Mouse (Mus musculus) liver, embryonic 16.5 days (tissue): Measurements from ENCODE around the gene Reck. TPM values are rescaled to one million over a fixed set of nuclear protein-coding genes. Genes with fewer than 3 reads are reported as not detected.
A peak's percentile ranks its signal among the peaks of the same experiment; 100 is the strongest.

Experiments used
- ATAC-seq: fragments of 200-750 bp; cut with Nextera tagmentation; 2 replicates; pipeline ENCODE4 v1.8.0; 2017; ENCODE audit warnings: low read depth, mild to moderate bottlenecking, moderate number of reproducible peaks, moderate library complexity
- H3K27ac ChIP-seq: fragments of 300-500 bp; sonication (generic); 2 replicates; pipeline ENCODE4 v1.5.1; 2014; ENCODE audit warnings: mild to moderate bottlenecking, low read length
- H3K27me3 ChIP-seq: fragments of 300-500 bp; sonication (generic); 2 replicates; pipeline ENCODE4 v1.6.1; 2014; ENCODE audit warnings: low read depth, low read length, mixed read lengths; ENCODE audit not compliant: control insufficient read depth, insufficient read depth
- H3K36me3 ChIP-seq: fragments of 300-500 bp; sonication (generic); 2 replicates; pipeline ENCODE4 v1.6.1; 2014; ENCODE audit warnings: mild to moderate bottlenecking; ENCODE audit not compliant: control insufficient read depth, insufficient read depth
- H3K4me1 ChIP-seq: fragments of 300-500 bp; sonication (generic); 2 replicates; pipeline ENCODE4 v1.6.1; 2014; ENCODE audit warnings: low read depth, low read length, mixed read lengths; ENCODE audit not compliant: control insufficient read depth
- H3K4me2 ChIP-seq: fragments of 300-500 bp; sonication (generic); 2 replicates; pipeline ENCODE4 v1.6.1; 2014; ENCODE audit warnings: low read depth, low read length, mixed read lengths
- H3K4me3 ChIP-seq: fragments of 300-500 bp; sonication (generic); 2 replicates; pipeline ENCODE4 v1.5.1; 2014; ENCODE audit warnings: low read depth, mild to moderate bottlenecking, low read length
- H3K9ac ChIP-seq: fragments of 300-500 bp; sonication (generic); 2 replicates; pipeline ENCODE4 v1.6.1; 2014; ENCODE audit warnings: low read depth, low read length
- H3K9me3 ChIP-seq: fragments of 300-500 bp; sonication (generic); replicated peaks from 2 replicates; pipeline ENCODE4 v1.6.1; 2016; ENCODE audit warnings: low read length; ENCODE audit not compliant: control insufficient read depth
- WGBS: fragments of 180-500 bp; shearing (Covaris S2); extraction: QIAGEN DNeasy Blood & Tissue Kit; methylation state at CpG from one replicate; pipeline ENCODE4 v1.1.7; 2014; ENCODE audit not compliant: insufficient replicate concordance; 5-methylcytosine and 5-hydroxymethylcytosine counted together
- polyA plus RNA-seq: library from polyadenylated mRNA; unstranded; fragments of >200 nt; fragmentation: Nextera tagmentation; extraction: Ambion mirVana; gene quantifications from 2 replicates; pipeline ENCODE4 v1.2.1, GENCODE M21; 2015

The Reck gene
- polyA plus RNA-seq, 1 experiment from 2014 or later = 2.1 TPM

GRCm38 (mm10) chr4:43859886-43860285, 15.4 kb upstream of the Reck start:
- 71% methylated on average over 10 of the region's 10 CpGs for WGBS

GRCm38 (mm10) chr4:43860744-43861519, 14.4 kb upstream of the Reck start:
- Histone ChIP-seq H3K9me3 (no peaks in the 10 kb centered on the region), H3K27me3 (no peaks in the 10 kb centered on the region), H3K36me3 (no peaks in the 10 kb centered on the region), H3K4me2 (no peak overlapping the region), H3K4me1 (no peaks in the 10 kb centered on the region), H3K9ac (no peak overlapping the region), H3K4me3 (no peak overlapping the region), H3K27ac (no peak overlapping the region)
- no peak for ATAC-seq
- WGBS = 12% methylated on average over 14 of the region's 14 CpGs

More at GRCm38 (mm10) chr4:43859886-43860285, 15.4 kb upstream of the Reck start:
- Histone ChIP-seq H3K4me1 (no peaks in the 10 kb centered on the region), H3K27ac (no peak overlapping the region), H3K36me3 (no peaks in the 10 kb centered on the region), H3K27me3 (no peaks in the 10 kb centered on the region), H3K4me2 (no peak overlapping the region), H3K4me3 (no peak overlapping the region), H3K9me3 (no peaks in the 10 kb centered on the region), H3K9ac (no peak overlapping the region)
- ATAC-seq = no peak

GRCm38 (mm10) chr4:43863298-43863697, 12.0 kb upstream of the Reck start:
- WGBS = 42% methylated on average over 4 of the region's 4 CpGs
- H3K9me3 ChIP-seq = no peaks in the 10 kb centered on the region
- no peak for ATAC-seq

GRCm38 (mm10) chr4:43869821-43870220, 5.5 kb upstream of the Reck start:
- 72% methylated on average over 10 of the region's 10 CpGs for WGBS
- Histone ChIP-seq H3K9me3 (no peaks in the 10 kb centered on the region), H3K27ac (no peak overlapping the region), H3K27me3 (no peaks in the 10 kb centered on the region), H3K9ac (no peak overlapping the region), H3K36me3 (no peaks in the 10 kb centered on the region), H3K4me1 (no peaks in the 10 kb centered on the region), H3K4me3 (no peak overlapping the region), H3K4me2 (no peak overlapping the region)
- no peak for ATAC-seq

More at GRCm38 (mm10) chr4:43863298-43863697, 12.0 kb upstream of the Reck start:
- no peaks in the 10 kb centered on the region for H3K27me3 ChIP-seq
- no peak overlapping the region for H3K4me3 ChIP-seq
- no peak overlapping the region for H3K4me2 ChIP-seq
- H3K4me1 ChIP-seq = no peaks in the 10 kb centered on the region
- no peak overlapping the region for H3K27ac ChIP-seq
- no peaks in the 10 kb centered on the region for H3K36me3 ChIP-seq
- no peak overlapping the region for H3K9ac ChIP-seq

GRCm38 (mm10) chr4:43874501-43874900, 829 bp upstream of the Reck start:
- no peak overlapping the region for H3K4me3 ChIP-seq

GRCm38 (mm10) chr4:43875919-43876411, 635 bp downstream of the Reck start:
- WGBS = under 1% methylated on average over 20 of the region's 20 CpGs
- Histone ChIP-seq H3K27me3 (peaks cover 9% of the 10 kb centered on the region), H3K9ac (peak overlapping the region; percentile 30), H3K9me3 (no peaks in the 10 kb centered on the region), H3K4me2 (peak overlapping the region; percentile 74), H3K4me3 (peak overlapping the region; percentile 72), H3K4me1 (peaks cover 6% of the 10 kb centered on the region), H3K27ac (no peak overlapping the region), H3K36me3 (no peaks in the 10 kb centered on the region)
- peak; percentile 30 for ATAC-seq

More at GRCm38 (mm10) chr4:43874501-43874900, 829 bp upstream of the Reck start:
- no peak overlapping the region for H3K27ac ChIP-seq
- no peaks in the 10 kb centered on the region for H3K9me3 ChIP-seq
- peaks cover 6% of the 10 kb centered on the region for H3K4me1 ChIP-seq
- H3K36me3 ChIP-seq = no peaks in the 10 kb centered on the region
- H3K27me3 ChIP-seq = peaks cover 9% of the 10 kb centered on the region
- no peak for ATAC-seq
- no peak overlapping the region for H3K9ac ChIP-seq
- no peak overlapping the region for H3K4me2 ChIP-seq
- WGBS = 32% methylated on average over 7 of the region's 7 CpGs

GRCm38 (mm10) chr4:43877230-43877629, 1.9 kb downstream of the Reck start:
- no peak for ATAC-seq
- peaks cover 6% of the 10 kb centered on the region for H3K4me1 ChIP-seq
- 57% methylated on average over 1 of the region's 1 CpGs for WGBS
- H3K27ac ChIP-seq = no peak overlapping the region
- H3K27me3 ChIP-seq = peaks cover 9% of the 10 kb centered on the region
- no peak overlapping the region for H3K4me3 ChIP-seq
- H3K36me3 ChIP-seq = no peaks in the 10 kb centered on the region
- no peak overlapping the region for H3K9ac ChIP-seq
- H3K9me3 ChIP-seq = no peaks in the 10 kb centered on the region
- no peak overlapping the region for H3K4me2 ChIP-seq

GRCm38 (mm10) chr4:43878121-43878776, 2.9 kb downstream of the Reck start:
- Histone ChIP-seq H3K4me2 (no peak overlapping the region), H3K9ac (no peak overlapping the region), H3K27me3 (peaks cover 9% of the 10 kb centered on the region), H3K4me1 (peaks cover 6% of the 10 kb centered on the region), H3K27ac (no peak overlapping the region), H3K9me3 (no peaks in the 10 kb centered on the region), H3K36me3 (no peaks in the 10 kb centered on the region), H3K4me3 (no peak overlapping the region)
- ATAC-seq = no peak
- 42% methylated on average over 5 of the region's 5 CpGs for WGBS

- no peak for ATAC-seq
- H3K27ac ChIP-seq = no peak overlapping the region
- peaks cover 6% of the 10 kb centered on the region for H3K4me1 ChIP-seq
- no peak overlapping the region for H3K4me2 ChIP-seq
- no peaks in the 10 kb centered on the region for H3K36me3 ChIP-seq
- H3K9me3 ChIP-seq = no peaks in the 10 kb centered on the region
- H3K9ac ChIP-seq = no peak overlapping the region
- WGBS = 69% methylated on average over 6 of the region's 6 CpGs
- H3K27me3 ChIP-seq = peaks cover 9% of the 10 kb centered on the region
- H3K4me3 ChIP-seq = no peak overlapping the region
Measured at GRCm38 (mm10) chr4:43879566-43879965, 4.2 kb downstream of the Reck start.
